Mouse (Mus musculus): Measurements from ENCODE around the gene Trip4.
"Not testable (repeated sequence)": the region's sequence is repeated elsewhere in the genome, so short reads cannot be mapped to it uniquely, and the experiment has no call there.

The Trip4 gene

GRCm38 (mm10) chr9:65793506-65793905, 115.1 kb downstream of the Trip4 start:
- no peak for DNase-seq (ENCODE audit: low spot score)

GRCm38 (mm10) chr9:65793086-65793485, 115.5 kb downstream of the Trip4 start:
- no peak for DNase-seq (ENCODE audit: low spot score)

DNA sequence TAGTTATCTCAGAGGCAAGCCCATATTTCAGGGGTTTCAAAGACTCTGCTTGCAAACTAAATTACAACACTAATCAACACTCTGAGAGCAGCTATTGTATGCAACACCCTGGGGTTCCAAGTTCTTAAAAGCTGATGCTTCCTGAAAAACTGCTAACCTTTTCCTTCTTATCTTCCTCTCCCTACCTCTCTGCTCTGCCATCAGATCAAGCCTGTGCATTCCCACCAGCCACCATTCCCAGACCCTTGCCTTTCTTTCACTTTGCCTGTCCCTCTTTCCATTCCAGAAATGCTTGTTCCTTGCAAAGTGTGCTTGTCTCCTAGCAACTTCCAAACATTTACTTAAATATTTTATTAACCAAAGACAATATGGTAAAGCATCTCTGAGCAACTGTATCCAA, 116.7 kb downstream of the Trip4 start:
- no peak for DNase-seq (ENCODE audit: low spot score)

DNA sequence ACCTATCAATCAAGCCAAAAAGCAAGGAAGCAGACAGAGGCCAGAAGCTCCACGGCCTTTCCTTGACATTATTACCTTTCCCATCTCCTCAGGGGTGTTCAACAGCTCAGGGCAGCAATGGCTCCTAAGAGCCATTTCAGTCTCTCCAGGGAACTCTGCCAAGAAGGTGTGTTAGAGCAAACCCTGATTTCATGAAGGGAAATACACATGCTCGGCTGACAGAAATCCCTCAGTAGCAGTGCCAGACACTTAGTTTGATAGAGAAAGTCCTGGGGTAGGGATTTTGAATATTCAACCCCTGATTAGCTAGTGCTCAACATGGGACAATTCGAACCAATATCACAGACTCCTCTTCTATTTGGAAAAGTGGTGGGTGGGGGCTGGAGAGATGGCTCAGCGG, 117.5 kb downstream of the Trip4 start:
- DNase-seq (ENCODE audit: low spot score) = no peak

GRCm38 (mm10) chr9:65789788-65790187, 118.8 kb downstream of the Trip4 start:
- no peak for DNase-seq (ENCODE audit: low spot score)

DNA sequence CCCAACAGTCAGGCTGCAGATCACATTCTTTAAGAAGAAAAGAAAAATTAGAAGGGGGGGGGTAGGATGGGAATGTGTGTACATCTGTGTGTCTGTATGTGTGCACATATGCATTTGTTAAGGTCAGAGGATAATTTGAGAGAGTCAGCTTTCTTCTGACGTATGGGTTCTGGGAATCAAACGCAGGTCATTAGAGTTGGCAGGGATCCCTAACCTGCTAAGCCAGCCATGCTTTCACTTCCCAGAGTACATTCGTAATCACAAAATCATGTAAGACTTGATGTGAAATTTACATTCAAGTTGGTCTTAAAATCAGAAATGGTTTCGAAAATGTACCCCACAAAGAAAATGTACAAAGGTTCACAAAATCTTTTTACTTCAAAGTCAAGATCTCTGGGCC, 120.0 kb downstream of the Trip4 start:
- no peak for DNase-seq (ENCODE audit: low spot score)

DNA sequence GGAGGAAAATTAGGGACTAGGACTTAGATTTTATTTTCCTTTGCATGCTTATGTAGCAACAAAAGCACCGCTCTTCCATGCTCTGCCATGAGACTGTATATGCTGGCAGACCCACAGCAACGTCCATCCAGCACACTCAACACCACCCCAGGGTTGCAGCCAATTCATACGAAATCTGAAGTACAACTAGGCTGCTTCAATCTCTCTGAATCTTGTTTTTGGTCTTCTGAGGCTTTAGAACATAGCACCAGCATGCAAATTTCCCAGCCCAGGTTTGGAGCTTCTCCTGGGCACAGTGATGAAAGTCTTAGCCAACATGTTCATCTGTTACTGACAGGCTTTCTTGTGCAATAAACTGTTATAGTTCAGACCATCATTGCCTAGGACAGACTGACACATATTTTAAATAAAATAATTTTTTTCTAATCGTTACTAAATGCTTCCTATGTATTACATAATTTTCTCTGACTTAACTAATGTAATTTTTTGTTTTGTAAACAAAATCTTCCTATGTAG, 120.7 kb downstream of the Trip4 start:
- no peak for DNase-seq (ENCODE audit: low spot score)

- DNase-seq (ENCODE audit: low spot score) = no peak
Observed at GRCm38 (mm10) chr9:65786885-65787787, 121.5 kb downstream of the Trip4 start.

GRCm38 (mm10) chr9:65785772-65786368, 122.7 kb downstream of the Trip4 start:
- no peak for DNase-seq (ENCODE audit: low spot score)

DNA sequence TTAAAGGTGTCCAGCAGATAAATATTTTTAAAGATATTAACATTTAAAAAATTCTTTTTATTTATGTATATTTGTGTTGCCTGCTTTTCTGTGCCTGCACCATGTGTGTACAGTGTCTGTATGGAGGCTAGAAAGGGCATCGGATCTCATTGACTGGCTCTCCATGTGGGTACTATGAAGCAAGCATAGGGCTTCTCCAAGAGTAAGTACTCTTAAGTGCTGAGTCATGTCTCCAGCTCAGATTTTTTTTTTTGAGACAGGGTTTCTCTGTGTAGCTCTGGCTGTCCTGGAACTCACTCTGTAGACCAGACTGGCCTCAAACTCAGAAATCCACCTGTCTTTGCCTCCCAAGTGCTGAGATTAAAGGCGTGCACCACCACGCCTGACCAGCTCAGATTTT, 129.0 kb downstream of the Trip4 start:
- not testable (repeated sequence) for DNase-seq (ENCODE audit: low spot score)
